Comparison of ENCODE assay signal across 8 mouse cellular contexts in genomic region chr4:110286371-110286781, GRCm38 (mm10).
A peak's percentile ranks its signal among the peaks of the same experiment; 100 is the strongest.
DNase-seq lines count a peak whose midpoint lies in the region; ATAC-seq lines count a peak whose summit lies in the region.
"Had no signal": no experiment of that assay in that cellular context is flagged by ENCODE, and none has a peak within 500 bp of the region (broad histone marks: within the 10 kb centered on the region; RNA-seq: fewer than 3 reads in every experiment).

No protein-coding gene starts in this region.

- peak overlapping the region; percentile 96 for H3K27ac ChIP-seq in forebrain, embryonic 16.5 days (ENCODE audit: low read length)
- H3K27ac ChIP-seq: liver, embryonic 15.5 days had no signal

- peaks cover 23% of the 10 kb centered on the region for H3K4me1 ChIP-seq in forebrain, embryonic 16.5 days (replicated peaks; ENCODE audit: control insufficient read depth, insufficient read depth, low read length)
- H3K4me1 ChIP-seq: liver, embryonic 15.5 days had no signal

- no peaks in the 10 kb centered on the region for H3K36me3 ChIP-seq in forebrain, embryonic 16.5 days (ENCODE audit: control insufficient read depth, insufficient read depth)
- H3K36me3 ChIP-seq: liver, embryonic 15.5 days had no signal

- no peaks in the 10 kb centered on the region for H3K27me3 ChIP-seq in forebrain, embryonic 16.5 days (replicated peaks; ENCODE audit: control insufficient read depth, insufficient read depth, low read length)
- H3K27me3 ChIP-seq: liver, embryonic 15.5 days had no signal

- peak overlapping the region; percentile 78 for H3K9ac ChIP-seq in forebrain, embryonic 16.5 days (replicated peaks; ENCODE audit: low read depth, low read length)
- H3K9ac ChIP-seq: liver, embryonic 15.5 days had no signal

- peak; percentile 41 for ATAC-seq in forebrain, embryonic 16.5 days

- DNase-seq in brain, adult 2 months (ENCODE audit: low read depth, low spot score): peak; percentile 87
- peak; percentile 56 to 70 for DNase-seq in cerebellum, adult 18-20 months
- DNase-seq in layer of hippocampus, postnatal 14 days (ENCODE audit: low spot score in 2 of 2): peak; percentile 52 to 56
- peak; percentile 39 for DNase-seq in neural tube, embryonic 10.5 days (ENCODE audit: extremely low spot score, low spot score)
- DNase-seq in gastrocnemius, postnatal 25 days: no peak
- no peak for DNase-seq in c-Kit-positive CD71-positive TER-119-positive erythroid progenitor cells, embryonic 14.5 days (ENCODE audit: low spot score)

- peak overlapping the region; percentile 50 for H3K4me3 ChIP-seq in forebrain, embryonic 16.5 days (replicated peaks; ENCODE audit: low read length)
- H3K4me3 ChIP-seq: liver, embryonic 15.5 days had no signal

- H3K9me3 ChIP-seq in forebrain, embryonic 16.5 days (ENCODE audit: control insufficient read depth, low read length): no peaks in the 10 kb centered on the region
- H3K9me3 ChIP-seq: liver, embryonic 15.5 days had no signal

- H3K4me2 ChIP-seq in forebrain, embryonic 16.5 days (ENCODE audit: low read length): peak overlapping the region; percentile 53
- H3K4me2 ChIP-seq: liver, embryonic 15.5 days had no signal

- 4% methylated on average over 9 of the region's 9 CpGs for WGBS in forebrain, embryonic 16.5 days

Comparison
In these comparisons a context has a peak if more than half of its experiments do, and no peak if none do; other contexts are left out.
1. DNase-seq: peak in brain, adult 2 months (single experiment), cerebellum, adult 18-20 months (2 of 2), layer of hippocampus, postnatal 14 days (2 of 2) and neural tube, embryonic 10.5 days (single experiment); none in gastrocnemius, postnatal 25 days (single experiment) and c-Kit-positive CD71-positive TER-119-positive erythroid progenitor cells, embryonic 14.5 days (single experiment).